Mouse (Mus musculus) intestine, embryonic 16.5 days (tissue): ENCODE data around the gene Sobp. TPM values are rescaled to one million over a fixed set of nuclear protein-coding genes. Genes with fewer than 3 reads are reported as not detected.
A peak's percentile ranks its signal among the peaks of the same experiment; 100 is the strongest.

Source experiments
- ATAC-seq: fragments of 200-750 bp; cut with Nextera tagmentation; 2 replicates; pipeline ENCODE4 v1.8.0; 2017; ENCODE audit warnings: moderate TSS enrichment, moderate library complexity
- H3K27ac ChIP-seq: fragments of 300-500 bp; sonication (generic); 2 replicates; pipeline ENCODE4 v1.5.1; 2014; ENCODE audit warnings: mild to moderate bottlenecking, low read length
- H3K27me3 ChIP-seq: fragments of 300-500 bp; sonication (generic); replicated peaks from 2 replicates; pipeline ENCODE4 v1.6.1; 2014; ENCODE audit warnings: low read length, control low read depth, mixed read lengths; ENCODE audit not compliant: control insufficient read depth, insufficient read depth
- H3K36me3 ChIP-seq: fragments of 300-500 bp; sonication (generic); 2 replicates; pipeline ENCODE4 v1.6.1; 2014; ENCODE audit warnings: low read length, control low read depth; ENCODE audit not compliant: control insufficient read depth, insufficient read depth
- H3K4me1 ChIP-seq: fragments of 300-500 bp; sonication (generic); 2 replicates; pipeline ENCODE4 v1.6.1; 2014; ENCODE audit warnings: low read length, control low read depth, mixed read lengths; ENCODE audit not compliant: control insufficient read depth, insufficient read depth
- H3K4me2 ChIP-seq: fragments of 300-500 bp; sonication (generic); 2 replicates; pipeline ENCODE4 v1.6.1; 2014; ENCODE audit warnings: low read depth, low read length, control low read depth
- H3K4me3 ChIP-seq: fragments of 300-500 bp; sonication (generic); 2 replicates; pipeline ENCODE4 v1.5.1; 2014; ENCODE audit warnings: mild to moderate bottlenecking, low read length
- H3K9ac ChIP-seq: fragments of 300-500 bp; sonication (generic); 2 replicates; pipeline ENCODE4 v1.6.1; 2014; ENCODE audit warnings: low read depth, low read length
- H3K9me3 ChIP-seq: fragments of 300-500 bp; sonication (generic); 2 replicates; pipeline ENCODE4 v1.6.1; 2016; ENCODE audit warnings: low read length, control low read depth; ENCODE audit not compliant: control insufficient read depth
- WGBS: fragments of 180-500 bp; shearing (Covaris S2); extraction: QIAGEN DNeasy Blood & Tissue Kit; methylation state at CpG from one replicate; pipeline ENCODE4 v1.1.7; 2014; 5-methylcytosine and 5-hydroxymethylcytosine counted together
- polyA plus RNA-seq: library from polyadenylated mRNA; unstranded; fragments of >200 nt; fragmentation: Nextera tagmentation; extraction: Ambion mirVana; gene quantifications from 2 replicates; pipeline ENCODE4 v1.2.1, GENCODE M21; 2015

The Sobp gene
- 0.46 and 0.55 TPM in 2 replicates for polyA plus RNA-seq

DNA sequence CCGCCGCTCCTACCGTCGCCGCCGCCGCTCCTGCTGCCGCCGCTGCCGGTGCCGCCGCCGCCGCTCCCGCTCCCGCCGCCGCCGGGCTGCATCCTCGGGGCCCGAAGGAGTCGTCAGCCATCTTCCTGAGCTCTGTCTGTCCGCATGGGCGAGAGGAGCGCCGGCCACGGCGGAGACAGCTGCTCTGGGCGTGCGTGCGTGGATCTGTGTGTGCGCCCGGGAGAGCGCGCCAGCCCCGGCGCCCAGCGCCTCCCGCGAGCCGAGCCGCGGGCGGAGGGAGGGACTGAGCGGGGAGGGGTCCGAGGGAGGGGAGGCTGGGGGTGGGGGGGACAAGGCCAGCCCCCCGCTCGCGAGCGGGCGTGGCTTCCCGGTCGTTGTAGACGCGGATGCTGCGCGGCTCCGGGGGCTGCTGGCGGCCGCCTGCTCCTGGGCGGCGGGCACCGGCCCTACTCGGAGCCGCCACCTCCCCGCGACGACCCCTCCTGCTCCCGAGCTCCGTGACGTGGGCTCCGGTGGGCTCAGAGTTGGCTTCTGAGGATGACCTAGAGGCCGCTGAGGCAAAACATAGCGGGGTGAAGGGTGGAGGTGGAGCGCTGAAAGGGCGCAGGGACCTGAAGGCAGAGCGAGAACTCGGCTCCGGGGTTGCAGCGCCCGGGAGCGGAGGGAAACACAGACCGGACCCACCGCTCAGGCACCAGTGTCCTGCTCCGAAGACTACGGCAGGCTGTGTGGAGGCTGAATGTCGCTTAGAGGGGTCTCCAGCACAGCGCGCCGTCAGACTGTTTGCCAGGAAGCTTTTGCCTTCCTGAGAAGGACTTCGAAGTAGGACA, at the start of gene Sobp, which contains the start of gene 9030612E09Rik:
TSS of gene Sobp (minus strand) at position 205 of the 830 bp plus-strand sequence.
TSS of gene 9030612E09Rik (plus strand) at position 379 of the 830 bp plus-strand sequence.
- WGBS = under 1% methylated on average over 59 of the region's 91 CpGs
- H3K9me3 ChIP-seq = no peaks in the 10 kb centered on the region
- peak within 1 kb of the TSS; percentile 51 for H3K27ac ChIP-seq
- H3K4me2 ChIP-seq = peak within 1 kb of the TSS; percentile 96
- H3K9ac ChIP-seq = peak within 1 kb of the TSS; percentile 73
- peaks cover 29% of the 10 kb centered on the region for H3K27me3 ChIP-seq
- no peaks in the 10 kb centered on the region for H3K36me3 ChIP-seq
- peak within 1 kb of the TSS; percentile 78 for H3K4me3 ChIP-seq
- ATAC-seq = peak; percentile 86
- H3K4me1 ChIP-seq = peaks cover 8% of the 10 kb centered on the region

DNA sequence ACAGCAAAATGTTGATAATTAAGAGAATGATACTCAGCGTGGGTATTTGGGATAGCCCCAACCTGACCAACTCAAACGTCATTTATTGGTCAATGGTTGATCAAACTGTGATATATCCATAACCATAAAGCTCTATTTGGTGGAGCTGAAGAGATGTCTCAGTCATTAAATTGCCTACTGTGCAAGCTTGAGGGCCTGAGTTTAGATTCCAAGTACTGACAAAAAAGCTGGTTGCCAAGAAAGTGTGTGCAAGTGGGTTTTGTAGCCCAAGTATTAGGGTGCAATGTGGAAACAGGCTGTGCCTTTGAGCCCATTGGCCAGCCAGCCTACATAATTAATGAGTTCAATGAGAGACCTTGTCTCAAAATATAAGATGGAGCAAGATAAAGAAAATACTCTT, 49.1 kb upstream of the Sobp start:
- Histone ChIP-seq H3K9ac (no peak overlapping the region), H3K4me1 (peaks cover 7% of the 10 kb centered on the region; the same call in 1 of the 2 replicates), H3K27ac (no peak overlapping the region), H3K4me2 (no peak overlapping the region), H3K4me3 (no peak overlapping the region), H3K27me3 (no peaks in the 10 kb centered on the region), H3K36me3 (no peaks in the 10 kb centered on the region), H3K9me3 (no peaks in the 10 kb centered on the region)
- 92% methylated on average over 2 of the region's 2 CpGs for WGBS
- ATAC-seq = no peak

DNA sequence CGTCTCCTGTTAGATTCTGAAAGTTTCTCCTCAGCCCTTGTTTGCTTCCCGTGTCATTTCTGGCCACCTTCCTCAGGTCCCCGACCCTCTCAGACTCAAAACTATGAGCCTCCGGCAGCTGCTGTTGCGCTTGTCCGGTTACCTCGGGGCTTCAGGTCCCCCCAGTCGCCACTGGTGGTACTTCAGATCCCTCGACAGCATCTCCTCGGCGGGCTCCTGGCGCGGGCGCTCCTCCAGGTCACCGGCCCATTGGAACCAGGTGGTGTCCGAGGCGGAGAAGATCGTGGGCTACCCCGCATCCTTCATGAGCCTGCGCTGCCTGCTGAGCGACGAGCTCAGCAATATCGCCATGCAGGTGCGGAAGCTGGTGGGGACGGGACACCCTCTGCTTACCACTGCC, 47.3 kb upstream of the Sobp start:
- H3K4me2 ChIP-seq = peak overlapping the region; percentile 62
- H3K4me3 ChIP-seq = peak overlapping the region; percentile 92
- H3K36me3 ChIP-seq = no peaks in the 10 kb centered on the region
- H3K9me3 ChIP-seq = no peaks in the 10 kb centered on the region
- H3K27me3 ChIP-seq = no peaks in the 10 kb centered on the region
- peak overlapping the region; percentile 87 for H3K9ac ChIP-seq
- WGBS = under 1% methylated on average over 25 of the region's 25 CpGs
- peak overlapping the region; percentile 94 for H3K27ac ChIP-seq
- H3K4me1 ChIP-seq = peaks cover 7% of the 10 kb centered on the region; the same call in 1 of the 2 replicates
- peak; percentile 74 for ATAC-seq

DNA sequence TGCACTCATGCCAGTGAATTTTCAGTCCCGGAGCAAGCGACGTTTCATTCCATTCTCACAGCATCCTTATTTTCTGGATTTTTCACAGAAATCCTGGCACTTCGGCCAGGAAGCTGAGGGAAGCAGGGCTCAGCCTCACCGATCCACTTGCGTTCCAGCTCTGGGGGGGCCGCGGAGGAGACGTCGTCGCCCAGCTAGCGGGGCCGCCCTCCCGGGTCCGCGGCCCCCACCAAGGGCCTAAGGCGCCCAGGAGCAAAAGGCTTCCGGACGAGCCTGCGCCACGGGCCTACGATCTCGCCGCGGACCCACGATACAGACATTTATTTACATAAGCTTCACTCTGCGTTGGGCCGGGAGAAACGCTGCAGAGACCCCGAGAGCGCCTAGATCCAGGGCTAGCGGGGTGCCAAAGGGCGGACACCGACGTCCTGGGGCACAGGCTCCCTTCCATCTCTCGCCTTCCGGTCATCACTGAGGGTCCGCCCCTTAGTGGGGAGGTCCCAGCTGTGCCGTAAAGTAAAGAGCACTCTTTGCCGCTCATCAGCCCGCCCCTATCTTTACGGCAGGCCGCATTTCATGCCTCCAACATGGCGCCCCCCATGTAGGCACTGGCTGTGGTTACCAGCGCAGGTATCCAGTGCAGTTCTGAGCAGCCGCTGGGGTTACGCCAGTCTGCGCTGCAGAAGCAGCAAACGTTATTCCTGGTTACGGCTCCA, 46.7 kb upstream of the Sobp start, which contains the start of gene Pdss2:
TSS of gene Pdss2 (plus strand) at position 577 of the 716 bp plus-strand sequence.
- peak within 1 kb of the TSS; percentile 62 for H3K4me2 ChIP-seq
- H3K9me3 ChIP-seq = no peaks in the 10 kb centered on the region
- under 1% methylated on average over 50 of the region's 50 CpGs for WGBS

DNA sequence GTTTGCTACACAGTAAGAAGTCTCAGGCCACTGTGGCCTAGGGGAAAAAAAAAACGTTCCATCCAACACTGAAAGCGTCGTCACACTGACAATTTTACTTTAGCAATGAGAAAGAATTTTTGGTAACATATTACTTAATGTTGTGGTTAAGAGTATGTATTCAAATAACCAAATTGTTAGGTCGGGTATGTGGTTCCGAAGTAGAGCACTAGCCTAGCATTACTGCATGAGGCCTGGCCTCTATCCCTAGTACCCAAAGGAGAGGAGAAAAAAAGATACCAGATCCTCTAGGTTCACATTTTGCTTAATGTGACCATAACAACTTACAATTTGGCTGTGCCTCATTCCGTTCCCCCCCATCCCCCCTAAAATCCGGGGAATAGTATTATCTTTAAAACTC, 46.1 kb upstream of the Sobp start:
- no peaks in the 10 kb centered on the region for H3K36me3 ChIP-seq
- ATAC-seq = no peak; the same call in 1 of the 2 replicates
- peak overlapping the region; percentile 87 for H3K9ac ChIP-seq
- H3K27me3 ChIP-seq = no peaks in the 10 kb centered on the region
- peaks cover 7% of the 10 kb centered on the region; the same call in 1 of the 2 replicates for H3K4me1 ChIP-seq
- peak overlapping the region; percentile 92 for H3K27ac ChIP-seq
- peak overlapping the region; percentile 53 for H3K4me2 ChIP-seq
- 13% methylated on average over 7 of the region's 7 CpGs for WGBS
- H3K9me3 ChIP-seq = no peaks in the 10 kb centered on the region
- H3K4me3 ChIP-seq = peak overlapping the region; percentile 92

More for the DNA sequence above, 46.7 kb upstream of the Sobp start, which contains the start of gene Pdss2:
- H3K27ac ChIP-seq = peak within 1 kb of the TSS; percentile 94
- H3K9ac ChIP-seq = peak within 1 kb of the TSS; percentile 87
- H3K27me3 ChIP-seq = no peaks in the 10 kb centered on the region
- peak within 1 kb of the TSS; percentile 92 for H3K4me3 ChIP-seq
- H3K4me1 ChIP-seq = peaks cover 7% of the 10 kb centered on the region; the same call in 1 of the 2 replicates
- H3K36me3 ChIP-seq = no peaks in the 10 kb centered on the region
- peak; percentile 98 for ATAC-seq

DNA sequence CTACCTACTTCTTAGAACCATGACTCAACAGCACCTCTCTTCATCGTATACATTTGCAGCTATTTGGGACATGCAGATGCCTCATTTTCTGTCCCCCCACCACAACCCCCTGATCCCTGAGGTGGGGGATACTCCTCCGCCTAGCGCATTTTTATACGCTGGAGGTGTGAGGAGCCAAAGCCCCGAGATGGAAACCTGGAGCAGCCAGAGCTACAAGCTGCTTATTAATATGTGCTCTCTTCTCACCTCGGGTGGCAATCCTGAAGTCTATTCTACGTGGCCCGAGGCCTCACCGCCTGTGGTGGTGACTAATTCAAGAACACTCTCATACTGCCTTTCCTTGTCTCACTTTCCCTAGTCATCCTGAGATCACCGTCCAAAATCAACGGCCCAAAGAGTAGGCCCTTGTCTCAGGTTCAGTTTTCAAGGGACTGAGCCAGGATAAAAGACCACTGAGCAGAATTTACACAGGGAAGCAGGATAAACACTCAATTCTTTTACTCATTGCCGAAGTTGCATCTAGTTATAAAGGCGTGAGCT, 43.1 kb upstream of the Sobp start:
- Histone ChIP-seq H3K4me2 (no peak overlapping the region), H3K9ac (no peak overlapping the region), H3K27me3 (no peaks in the 10 kb centered on the region), H3K4me3 (no peak overlapping the region), H3K27ac (no peak overlapping the region), H3K36me3 (no peaks in the 10 kb centered on the region), H3K9me3 (no peaks in the 10 kb centered on the region), H3K4me1 (peaks cover 4% of the 10 kb centered on the region; the same call in 1 of the 2 replicates)
- WGBS = 93% methylated on average over 13 of the region's 13 CpGs
- ATAC-seq = no peak

DNA sequence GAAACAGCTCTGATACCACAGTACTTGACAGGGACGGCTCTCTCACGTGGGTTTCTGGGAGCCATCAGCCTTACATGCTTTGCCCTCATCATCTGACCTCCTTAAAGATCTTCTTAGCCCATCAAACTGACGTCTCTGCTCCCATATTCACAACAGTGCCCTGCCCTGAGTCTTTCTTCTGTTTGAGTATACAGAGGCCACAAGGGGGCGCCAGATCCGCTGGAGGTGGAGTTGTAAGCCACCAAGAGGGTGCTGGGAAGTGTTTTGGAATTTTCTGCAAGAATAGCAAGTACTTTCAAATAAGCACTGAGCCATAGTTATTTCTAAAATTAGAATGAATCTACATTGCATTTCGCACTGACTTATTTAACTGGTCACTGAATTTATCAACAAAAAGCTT, 37.5 kb upstream of the Sobp start:
- WGBS = 41% methylated on average over 6 of the region's 6 CpGs
- Histone ChIP-seq H3K36me3 (no peaks in the 10 kb centered on the region), H3K27ac (no peak overlapping the region), H3K27me3 (no peaks in the 10 kb centered on the region), H3K4me1 (no peaks in the 10 kb centered on the region), H3K4me3 (no peak overlapping the region), H3K9ac (no peak overlapping the region), H3K9me3 (no peaks in the 10 kb centered on the region), H3K4me2 (no peak overlapping the region)
- no peak for ATAC-seq

DNA sequence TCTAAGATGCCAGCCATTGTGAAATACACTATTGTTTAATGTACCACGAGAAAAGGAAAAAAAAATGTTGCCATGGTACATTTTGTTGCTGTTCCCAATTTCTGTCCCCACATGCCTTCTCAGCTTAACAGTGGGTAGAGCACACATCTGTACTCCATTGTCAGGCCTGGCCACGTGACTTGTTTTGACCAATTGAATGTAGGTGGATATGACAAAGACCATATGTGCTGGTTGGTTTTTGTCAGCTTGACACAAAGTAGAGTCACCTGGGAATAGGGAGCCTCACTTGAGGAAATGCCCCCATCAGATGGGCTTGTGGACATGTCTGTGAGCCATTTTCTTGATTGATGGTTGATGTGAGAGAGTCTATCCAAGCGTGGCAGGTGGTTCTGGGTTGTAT, 29.5 kb upstream of the Sobp start:
- Histone ChIP-seq H3K4me2 (no peak overlapping the region), H3K27ac (no peak overlapping the region), H3K4me3 (no peak overlapping the region), H3K27me3 (no peaks in the 10 kb centered on the region), H3K36me3 (no peaks in the 10 kb centered on the region), H3K9ac (no peak overlapping the region), H3K4me1 (no peaks in the 10 kb centered on the region), H3K9me3 (no peaks in the 10 kb centered on the region)
- WGBS = 80% methylated on average over 3 of the region's 3 CpGs
- no peak for ATAC-seq

DNA sequence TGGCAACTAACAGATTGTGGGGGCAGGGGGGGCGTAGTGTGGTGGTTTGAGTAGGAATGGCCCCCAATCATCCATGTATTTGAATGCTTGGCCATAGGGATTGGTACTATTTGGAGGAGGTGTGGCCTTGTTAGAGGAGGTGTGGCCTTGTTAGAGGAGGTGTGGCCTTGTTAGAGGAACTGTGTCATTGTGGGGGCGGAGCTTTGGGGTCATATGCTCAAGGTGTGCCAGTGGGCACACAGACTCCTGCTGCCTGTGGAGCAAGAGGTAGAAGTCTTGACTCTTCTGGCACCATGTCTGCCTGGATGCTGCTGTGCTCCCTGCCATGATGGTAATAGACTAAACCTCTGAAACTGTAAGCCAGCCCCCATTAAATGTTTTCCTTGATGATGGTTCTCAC, 25.9 kb upstream of the Sobp start:
- 84% methylated on average over 2 of the region's 2 CpGs for WGBS
- H3K4me2 ChIP-seq = no peak overlapping the region
- no peak overlapping the region for H3K4me3 ChIP-seq
- H3K36me3 ChIP-seq = no peaks in the 10 kb centered on the region
- no peaks in the 10 kb centered on the region for H3K4me1 ChIP-seq
- no peak for ATAC-seq
- no peaks in the 10 kb centered on the region for H3K9me3 ChIP-seq
- H3K9ac ChIP-seq = no peak overlapping the region
- H3K27me3 ChIP-seq = no peaks in the 10 kb centered on the region
- no peak overlapping the region for H3K27ac ChIP-seq
